Mouse (Mus musculus) CD4-positive, CD25-positive, alpha-beta regulatory T cell, adult 2 months (primary cell): Measurements from ENCODE around the gene Map2k7.

Source experiments
- DNase-seq: peaks from one replicate; pipeline ENCODE4 v3.0.0-alpha.2; 2012; ENCODE audit warnings: low read depth, low spot score

The Map2k7 gene

GRCm38 (mm10) chr8:4238434-4239192 is at the start of gene Map2k7, which contains the start of gene Gm49320:
TSS of gene Map2k7 (plus strand) at chr8:4238740.
TSS of gene Gm49320 (plus strand) at chr8:4238865.
- peak; percentile 100 for DNase-seq

GRCm38 (mm10) chr8:4189031-4189722 is 49.4 kb upstream of the Map2k7 start:
- no peak for DNase-seq

GRCm38 (mm10) chr8:4192305-4192704 is 46.2 kb upstream of the Map2k7 start:
- no peak for DNase-seq

- DNase-seq: peak; percentile 89
These were observed 45.5 kb upstream of the Map2k7 start for GRCm38 (mm10) chr8:4192807-4193587.

GRCm38 (mm10) chr8:4193588-4193894 is 45.0 kb upstream of the Map2k7 start:
- no peak for DNase-seq

GRCm38 (mm10) chr8:4201321-4201720 is 37.2 kb upstream of the Map2k7 start:
- no peak for DNase-seq

- no peak for DNase-seq
These were observed 33.1 kb upstream of the Map2k7 start for GRCm38 (mm10) chr8:4205246-4206123.

- no peak for DNase-seq
These were observed 32.1 kb upstream of the Map2k7 start for GRCm38 (mm10) chr8:4206182-4207015.

- DNase-seq: no peak
These were observed 31.6 kb upstream of the Map2k7 start for GRCm38 (mm10) chr8:4207016-4207350.

- DNase-seq: peak; percentile 26
These were observed 27.4 kb upstream of the Map2k7 start for GRCm38 (mm10) chr8:4211097-4211496.

GRCm38 (mm10) chr8:4212809-4213209 is 25.7 kb upstream of the Map2k7 start:
- peak; percentile 49 for DNase-seq

- DNase-seq: peak; percentile 62
These were observed 25.1 kb upstream of the Map2k7 start for GRCm38 (mm10) chr8:4213210-4214005.

GRCm38 (mm10) chr8:4214006-4214980 is 24.2 kb upstream of the Map2k7 start:
- DNase-seq: peak; percentile 82

GRCm38 (mm10) chr8:4216296-4216695 is 22.2 kb upstream of the Map2k7 start:
- no peak for DNase-seq

- DNase-seq: peak; percentile 33
These were observed 21.5 kb upstream of the Map2k7 start, which contains the start of gene Prr36 for GRCm38 (mm10) chr8:4216791-4217621. TSS of gene Prr36 (minus strand) at chr8:4217459.

- DNase-seq: no peak
These were observed 18.9 kb upstream of the Map2k7 start for GRCm38 (mm10) chr8:4219617-4220016.

GRCm38 (mm10) chr8:4222059-4222458 is 16.5 kb upstream of the Map2k7 start:
- DNase-seq: no peak

GRCm38 (mm10) chr8:4226323-4226722 is 12.2 kb upstream of the Map2k7 start:
- no peak for DNase-seq
